Mouse (Mus musculus) liver, embryonic 12.5 days (tissue): ENCODE measurements around the gene 9530077C05Rik. TPM values are rescaled to one million over a fixed set of nuclear protein-coding genes. Genes with fewer than 3 reads are reported as not detected.

Experiments
- ATAC-seq: fragments of 200-750 bp; cut with Nextera tagmentation; 2 replicates; pipeline ENCODE4 v1.8.0; 2017; ENCODE audit warnings: moderate number of reproducible peaks, mild to moderate bottlenecking, moderate library complexity
- H3K27ac ChIP-seq: fragments of 300-500 bp; sonication (generic); 2 replicates; pipeline ENCODE4 v1.5.1; 2016; ENCODE audit warnings: mild to moderate bottlenecking
- H3K27me3 ChIP-seq: fragments of 300-500 bp; sonication (generic); replicated peaks from 2 replicates; pipeline ENCODE4 v1.6.1; 2016; ENCODE audit warnings: mild to moderate bottlenecking, moderate library complexity
- H3K36me3 ChIP-seq: fragments of 300-500 bp; sonication (generic); 2 replicates; pipeline ENCODE4 v1.6.1; 2016; ENCODE audit warnings: mild to moderate bottlenecking, moderate library complexity
- H3K4me1 ChIP-seq: fragments of 300-500 bp; sonication (generic); 2 replicates; pipeline ENCODE4 v1.6.1; 2016
- H3K4me2 ChIP-seq: fragments of 300-500 bp; sonication (generic); 2 replicates; pipeline ENCODE4 v1.6.1; 2016; ENCODE audit warnings: mild to moderate bottlenecking, moderate library complexity
- H3K4me3 ChIP-seq: fragments of 300-500 bp; sonication (generic); 2 replicates; pipeline ENCODE4 v1.5.1; 2016; ENCODE audit warnings: mild to moderate bottlenecking, moderate library complexity
- H3K9ac ChIP-seq: fragments of 300-500 bp; sonication (generic); 2 replicates; pipeline ENCODE4 v1.6.1; 2016; ENCODE audit warnings: mild to moderate bottlenecking, moderate library complexity
- H3K9me3 ChIP-seq: fragments of 300-500 bp; sonication (generic); replicated peaks from 2 replicates; pipeline ENCODE4 v1.6.1; 2016; ENCODE audit warnings: mild to moderate bottlenecking, moderate library complexity
- WGBS: fragments of 180-500 bp; shearing (Covaris S2); methylation state at CpG from one replicate; pipeline ENCODE4 v1.1.7; 2016; ENCODE audit not compliant: insufficient replicate concordance; 5-methylcytosine and 5-hydroxymethylcytosine counted together
- polyA plus RNA-seq: library from polyadenylated mRNA; unstranded; fragments of >200 nt; fragmentation: Nextera tagmentation; extraction: Ambion mirVana; gene quantifications from 2 replicates; pipeline ENCODE4 v1.2.1, GENCODE M21; 2016

Gene 9530077C05Rik
- 2.1 and 2.2 TPM in 2 replicates for polyA plus RNA-seq

DNA sequence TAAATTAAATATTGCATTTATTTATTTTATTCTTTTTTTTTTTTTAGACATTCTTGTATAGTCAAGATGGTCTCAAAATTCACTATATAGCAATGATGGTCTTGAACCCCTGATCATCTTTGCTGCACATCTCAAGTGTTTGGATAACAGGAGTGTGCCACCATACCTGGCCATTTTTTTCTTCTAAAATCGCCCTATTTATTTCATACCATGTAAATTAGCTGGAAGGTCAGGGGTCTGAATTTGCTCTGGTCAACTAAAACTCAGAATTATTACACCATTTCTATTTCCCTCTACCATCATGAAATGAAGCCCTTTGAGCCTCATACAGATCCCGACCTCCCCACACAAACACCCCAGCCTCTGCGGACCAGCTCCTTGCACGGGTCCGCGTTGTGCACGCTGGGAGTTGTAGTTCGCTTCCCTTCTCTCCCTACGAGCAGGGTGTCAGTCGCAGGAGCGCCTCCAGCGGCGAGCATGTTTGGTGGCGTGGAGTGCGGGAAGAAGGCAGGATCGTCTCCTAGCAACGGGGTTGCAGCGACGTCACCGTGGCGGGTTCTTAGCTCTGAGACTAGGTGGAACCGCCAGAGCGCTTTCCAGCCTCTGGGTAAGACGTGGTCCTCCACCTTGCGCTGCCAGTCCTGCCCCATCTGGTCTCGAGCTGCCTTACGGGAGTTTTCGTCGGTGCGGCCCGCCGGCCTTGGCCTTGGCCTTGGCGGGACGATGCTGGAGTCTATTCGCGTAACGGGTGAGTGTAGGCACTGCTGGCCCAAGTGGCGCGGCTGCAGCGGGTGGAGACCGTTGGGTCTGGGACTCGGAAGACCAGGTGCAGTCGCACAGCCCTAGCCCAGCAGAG, at the start of gene 9530077C05Rik:
Gene 9530077C05Rik, plus strand, starts transcription at position 512 of the 856 bp plus-strand sequence.
- H3K4me1 ChIP-seq, result peaks cover 5% of the 10 kb centered on the region; the same call in 1 of the 2 replicates

DNA sequence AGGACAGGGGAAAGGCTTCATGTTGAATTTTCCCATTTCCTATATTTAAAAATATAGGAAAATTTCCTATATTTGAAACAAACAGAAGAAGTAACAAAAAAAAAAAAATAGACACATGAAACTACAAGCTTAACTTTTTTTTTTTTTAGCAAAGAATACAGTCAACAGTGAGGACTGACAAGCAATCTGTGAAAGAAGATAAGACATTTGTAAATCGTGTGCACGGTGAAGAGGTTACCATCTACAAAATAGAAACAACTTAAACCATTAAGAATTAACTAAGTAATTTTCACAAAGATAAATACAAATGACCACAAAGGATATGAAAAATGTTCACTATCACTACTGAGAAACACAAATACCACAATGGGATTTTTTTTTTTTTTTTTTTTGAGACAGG, 45.1 kb upstream of the 9530077C05Rik start:
- H3K4me1 ChIP-seq, result peaks cover 5% of the 10 kb centered on the region; the same call in 1 of the 2 replicates
- no peak for ATAC-seq
- H3K9me3 ChIP-seq, result no peaks in the 10 kb centered on the region
- 47% methylated on average over 2 of the region's 2 CpGs for WGBS
- peaks cover 96% of the 10 kb centered on the region for H3K36me3 ChIP-seq
- H3K4me3 ChIP-seq, result no peak overlapping the region
- H3K9ac ChIP-seq, result no peak overlapping the region
- no peak overlapping the region for H3K27ac ChIP-seq
- H3K27me3 ChIP-seq, result no peaks in the 10 kb centered on the region
- no peak overlapping the region for H3K4me2 ChIP-seq

More for the DNA sequence above, at the start of gene 9530077C05Rik:
- peak; percentile 99 for ATAC-seq
- Histone ChIP-seq H3K4me3 (peak within 1 kb of the TSS; percentile 69), H3K27me3 (peaks cover 5% of the 10 kb centered on the region; the same call in 1 of the 2 replicates), H3K9me3 (no peaks in the 10 kb centered on the region), H3K27ac (0 out of 2 replicates have a peak within 1 kb of the TSS, but pooled peaks have one; percentile 30), H3K9ac (peak within 1 kb of the TSS; percentile 71), H3K36me3 (no peaks in the 10 kb centered on the region), H3K4me2 (peak within 1 kb of the TSS; percentile 92)
- 3% methylated on average over 42 of the region's 43 CpGs for WGBS

DNA sequence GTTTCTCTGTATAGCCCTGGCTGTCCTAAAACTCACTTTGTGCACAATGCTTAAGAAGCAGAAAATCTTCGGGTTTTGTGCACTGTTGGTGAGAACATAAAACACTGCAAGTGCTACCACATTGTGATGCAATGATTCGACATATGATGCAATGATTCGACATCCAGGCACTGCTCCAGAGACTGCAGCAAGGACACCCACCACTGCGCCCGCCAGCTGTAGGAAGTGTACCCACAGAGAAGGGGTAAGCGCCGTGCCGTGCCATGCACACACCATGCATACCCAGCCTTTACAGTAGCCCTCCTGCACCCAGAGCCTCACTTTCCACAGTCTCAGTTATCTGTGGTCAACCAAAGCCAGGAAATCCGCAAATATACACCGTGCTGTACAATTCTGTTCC, 44.7 kb upstream of the 9530077C05Rik start:
- no peak overlapping the region for H3K4me2 ChIP-seq
- no peak overlapping the region for H3K4me3 ChIP-seq
- H3K27me3 ChIP-seq, result no peaks in the 10 kb centered on the region
- peaks cover 5% of the 10 kb centered on the region; the same call in 1 of the 2 replicates for H3K4me1 ChIP-seq
- peaks cover 96% of the 10 kb centered on the region for H3K36me3 ChIP-seq
- WGBS, result 90% methylated on average over 10 of the region's 10 CpGs
- ATAC-seq, result no peak
- no peak overlapping the region for H3K27ac ChIP-seq
- H3K9me3 ChIP-seq, result no peaks in the 10 kb centered on the region
- H3K9ac ChIP-seq, result no peak overlapping the region

DNA sequence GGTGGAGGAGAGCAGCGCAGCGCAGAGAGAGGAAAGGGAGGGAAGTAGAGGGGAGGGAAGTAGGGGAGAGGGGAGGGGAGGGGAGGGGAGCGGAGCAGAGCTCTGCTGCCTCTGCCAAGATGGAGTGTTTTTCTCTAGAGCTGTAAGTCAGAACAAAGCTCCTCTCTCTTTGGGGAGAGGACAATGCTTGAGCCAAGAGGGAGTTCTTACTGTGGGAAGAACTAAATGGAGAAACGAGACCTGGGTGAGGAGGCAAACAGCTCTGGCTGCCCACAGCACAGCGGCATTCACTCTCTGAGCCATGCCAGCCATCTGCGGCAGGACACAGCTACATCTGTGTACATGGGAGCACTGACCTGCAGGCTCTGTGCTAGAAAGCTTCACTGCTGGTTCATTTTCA, 43.3 kb upstream of the 9530077C05Rik start:
- ATAC-seq, result no peak
- Histone ChIP-seq H3K4me1 (peaks cover 5% of the 10 kb centered on the region; the same call in 1 of the 2 replicates), H3K4me3 (no peak overlapping the region), H3K36me3 (peaks cover 96% of the 10 kb centered on the region), H3K4me2 (no peak overlapping the region), H3K9ac (no peak overlapping the region), H3K27ac (no peak overlapping the region), H3K9me3 (no peaks in the 10 kb centered on the region), H3K27me3 (no peaks in the 10 kb centered on the region)
- 93% methylated on average over 6 of the region's 6 CpGs for WGBS

DNA sequence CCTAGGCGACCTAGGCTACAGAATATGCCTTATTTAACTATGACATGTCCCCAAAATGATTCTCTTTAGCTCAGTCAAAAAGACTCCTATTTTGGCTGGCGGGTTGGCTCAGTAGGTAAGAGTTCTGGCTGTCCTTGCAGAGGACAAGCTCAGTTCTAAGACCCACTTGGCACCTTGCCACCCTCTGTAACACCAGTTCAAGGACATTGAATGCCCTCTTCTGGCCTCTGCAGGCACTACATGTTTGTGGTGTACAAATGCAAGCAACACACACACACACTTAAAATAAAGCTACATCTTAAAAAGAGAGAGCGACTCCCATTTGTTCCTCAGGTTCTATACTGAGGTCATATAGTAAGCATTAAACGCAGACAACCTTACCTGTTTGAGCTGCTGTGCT, 38.6 kb upstream of the 9530077C05Rik start:
- no peak overlapping the region for H3K9ac ChIP-seq
- no peak overlapping the region for H3K27ac ChIP-seq
- WGBS, result 90% methylated on average over 4 of the region's 4 CpGs
- peaks cover 92% of the 10 kb centered on the region for H3K36me3 ChIP-seq
- no peak for ATAC-seq
- no peaks in the 10 kb centered on the region for H3K9me3 ChIP-seq
- no peak overlapping the region for H3K4me3 ChIP-seq
- no peaks in the 10 kb centered on the region for H3K27me3 ChIP-seq
- H3K4me1 ChIP-seq, result peaks cover 5% of the 10 kb centered on the region; the same call in 1 of the 2 replicates
- no peak overlapping the region for H3K4me2 ChIP-seq

DNA sequence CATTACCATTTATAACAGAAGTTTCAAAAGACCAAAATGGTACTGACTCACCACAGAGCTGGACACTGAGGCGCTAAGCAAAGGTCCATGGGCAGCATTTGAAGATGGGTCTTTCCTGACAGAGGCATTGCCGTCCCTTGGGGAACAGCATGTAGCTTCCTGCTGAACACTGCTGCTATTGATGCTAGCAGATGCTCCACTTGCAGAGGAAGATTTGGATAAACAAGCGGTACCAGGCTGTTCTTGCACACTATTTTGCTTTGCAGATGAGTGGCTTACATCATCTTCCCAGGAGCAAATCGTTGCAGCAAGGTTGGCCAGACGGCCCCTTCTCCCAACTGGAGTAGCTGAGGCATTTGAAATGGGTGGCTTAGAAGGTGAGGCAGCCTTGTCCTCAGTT, 35.2 kb upstream of the 9530077C05Rik start:
- WGBS, result 87% methylated on average over 5 of the region's 5 CpGs
- H3K9me3 ChIP-seq, result no peaks in the 10 kb centered on the region
- ATAC-seq, result no peak
- H3K4me1 ChIP-seq, result no peaks in the 10 kb centered on the region
- no peaks in the 10 kb centered on the region for H3K27me3 ChIP-seq
- no peak overlapping the region for H3K27ac ChIP-seq
- no peak overlapping the region for H3K9ac ChIP-seq
- H3K4me3 ChIP-seq, result no peak overlapping the region
- no peak overlapping the region for H3K4me2 ChIP-seq
- H3K36me3 ChIP-seq, result peaks cover 94% of the 10 kb centered on the region

DNA sequence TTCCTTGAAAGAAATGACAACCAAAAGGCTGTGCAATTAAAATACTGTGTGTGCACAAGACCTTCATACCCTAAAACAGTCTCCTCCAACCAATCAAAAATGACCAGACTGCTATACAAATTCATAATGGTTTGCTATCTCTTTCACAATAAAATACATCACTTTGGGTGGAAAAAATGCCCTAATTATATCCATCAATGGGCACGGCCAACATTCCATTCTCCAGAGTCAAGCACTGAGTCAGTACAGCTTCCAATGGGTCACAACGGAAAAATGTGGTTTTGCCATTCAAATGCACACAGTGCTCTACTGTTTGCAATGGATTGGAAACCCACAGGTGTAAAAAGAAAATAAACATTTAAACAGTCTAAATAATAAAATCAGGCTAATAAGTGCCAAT, 25.4 kb upstream of the 9530077C05Rik start:
- peaks cover 56% of the 10 kb centered on the region for H3K4me1 ChIP-seq
- H3K4me3 ChIP-seq, result peak overlapping the region; percentile 41; the same call in 1 of the 2 replicates
- H3K9ac ChIP-seq, result 0 out of 2 replicates have a peak overlapping the region, but pooled peaks have one; percentile 5
- H3K27ac ChIP-seq, result no peak overlapping the region
- H3K27me3 ChIP-seq, result no peaks in the 10 kb centered on the region
- no peak for ATAC-seq
- WGBS, result 66% methylated on average over 2 of the region's 2 CpGs
- H3K36me3 ChIP-seq, result peaks cover 51% of the 10 kb centered on the region
- H3K4me2 ChIP-seq, result peak overlapping the region; percentile 92
- no peaks in the 10 kb centered on the region for H3K9me3 ChIP-seq

DNA sequence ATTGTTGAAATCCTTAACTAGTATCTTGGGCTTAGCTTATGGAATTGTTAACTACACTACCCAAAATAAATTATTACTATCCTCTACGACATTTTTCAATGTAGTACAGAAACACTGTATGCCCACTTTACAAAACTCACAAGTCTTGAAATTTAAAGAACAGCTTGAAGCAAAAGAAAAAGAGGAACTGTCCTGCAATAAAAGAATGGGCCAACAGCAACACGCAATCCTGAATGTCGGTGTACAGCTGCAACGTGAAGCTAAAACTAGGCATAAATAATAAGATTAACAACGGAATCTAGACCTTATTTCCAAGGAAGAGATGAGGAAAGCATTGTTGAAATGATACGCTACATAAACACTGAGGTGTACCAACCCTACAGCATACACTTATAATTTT, 23.4 kb upstream of the 9530077C05Rik start:
- WGBS, result 8% methylated on average over 6 of the region's 6 CpGs
- Histone ChIP-seq H3K4me3 (peak overlapping the region; percentile 98), H3K4me1 (peaks cover 52% of the 10 kb centered on the region), H3K27ac (peak overlapping the region; percentile 98), H3K9ac (peak overlapping the region; percentile 99), H3K36me3 (peaks cover 31% of the 10 kb centered on the region), H3K4me2 (peak overlapping the region; percentile 92), H3K9me3 (no peaks in the 10 kb centered on the region), H3K27me3 (no peaks in the 10 kb centered on the region)
- ATAC-seq, result no peak

DNA sequence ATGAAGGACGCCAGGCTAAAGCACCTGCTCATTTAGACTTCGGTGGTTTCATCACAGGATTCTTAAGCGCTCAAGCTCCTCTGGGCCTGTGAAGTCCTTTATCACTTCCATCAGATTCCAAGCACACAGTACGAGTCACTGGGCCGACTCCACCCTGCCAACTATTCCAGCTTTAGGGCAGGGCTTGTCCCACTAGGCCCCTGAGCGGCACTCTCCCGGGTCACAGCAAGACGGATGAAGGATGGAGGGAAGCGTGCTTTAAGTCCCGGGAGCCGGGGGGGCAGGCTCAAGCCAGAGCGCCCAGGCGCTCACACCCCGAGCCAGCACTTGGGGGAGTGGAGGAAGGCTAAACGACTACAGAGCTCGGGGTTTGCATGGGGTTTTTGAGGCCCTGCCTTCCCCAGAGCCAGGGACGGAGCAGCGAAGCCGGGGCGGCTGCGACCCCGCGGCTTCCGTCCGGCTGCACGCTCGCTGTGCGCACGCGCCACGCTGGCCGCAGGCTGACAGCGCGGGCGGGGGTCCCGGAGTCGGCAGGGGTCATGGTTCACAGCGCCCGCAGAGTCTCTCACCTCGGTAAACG, 22.8 kb upstream of the 9530077C05Rik start:
- no peaks in the 10 kb centered on the region for H3K9me3 ChIP-seq
- peaks cover 49% of the 10 kb centered on the region for H3K4me1 ChIP-seq
- ATAC-seq, result peak; percentile 79
- peaks cover 25% of the 10 kb centered on the region for H3K36me3 ChIP-seq
- peak overlapping the region; percentile 99 for H3K9ac ChIP-seq
- H3K4me3 ChIP-seq, result peak overlapping the region; percentile 98
- peak overlapping the region; percentile 92 for H3K4me2 ChIP-seq
- H3K27me3 ChIP-seq, result no peaks in the 10 kb centered on the region
- peak overlapping the region; percentile 98 for H3K27ac ChIP-seq
- WGBS, result under 1% methylated on average over 41 of the region's 41 CpGs

DNA sequence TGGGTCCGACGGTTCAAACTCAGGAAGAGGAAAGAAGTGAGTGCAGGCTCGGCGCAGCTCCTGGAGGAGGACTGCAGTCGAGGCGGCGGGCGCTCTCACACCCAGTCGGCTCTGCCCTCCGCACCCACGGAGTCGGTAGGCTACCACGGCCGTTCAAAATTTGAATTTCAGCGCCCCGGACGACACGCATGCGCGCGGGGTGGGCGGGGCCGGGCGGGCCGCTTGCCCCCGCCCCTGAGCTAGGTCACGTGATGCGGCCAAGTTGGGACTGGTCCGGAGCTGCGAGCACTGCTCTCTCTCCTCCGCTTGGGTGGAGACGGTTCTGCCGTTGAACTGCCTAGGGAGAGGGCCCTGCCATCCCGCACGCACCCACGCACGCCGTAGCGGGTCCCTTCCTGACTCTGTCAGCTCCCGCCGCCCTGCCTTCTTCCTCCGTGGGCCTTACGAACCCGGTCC, 22.3 kb upstream of the 9530077C05Rik start, which contains the start of gene Anln:
Gene Anln, minus strand, starts transcription at position 168 of the 456 bp plus-strand sequence.
- Histone ChIP-seq H3K27me3 (no peaks in the 10 kb centered on the region), H3K27ac (peak within 1 kb of the TSS; percentile 98), H3K4me1 (peaks cover 48% of the 10 kb centered on the region), H3K36me3 (peaks cover 19% of the 10 kb centered on the region), H3K4me3 (peak within 1 kb of the TSS; percentile 98), H3K4me2 (peak within 1 kb of the TSS; percentile 92), H3K9me3 (no peaks in the 10 kb centered on the region), H3K9ac (peak within 1 kb of the TSS; percentile 99)
- peak; percentile 96 for ATAC-seq
- WGBS, result under 1% methylated on average over 44 of the region's 44 CpGs

DNA sequence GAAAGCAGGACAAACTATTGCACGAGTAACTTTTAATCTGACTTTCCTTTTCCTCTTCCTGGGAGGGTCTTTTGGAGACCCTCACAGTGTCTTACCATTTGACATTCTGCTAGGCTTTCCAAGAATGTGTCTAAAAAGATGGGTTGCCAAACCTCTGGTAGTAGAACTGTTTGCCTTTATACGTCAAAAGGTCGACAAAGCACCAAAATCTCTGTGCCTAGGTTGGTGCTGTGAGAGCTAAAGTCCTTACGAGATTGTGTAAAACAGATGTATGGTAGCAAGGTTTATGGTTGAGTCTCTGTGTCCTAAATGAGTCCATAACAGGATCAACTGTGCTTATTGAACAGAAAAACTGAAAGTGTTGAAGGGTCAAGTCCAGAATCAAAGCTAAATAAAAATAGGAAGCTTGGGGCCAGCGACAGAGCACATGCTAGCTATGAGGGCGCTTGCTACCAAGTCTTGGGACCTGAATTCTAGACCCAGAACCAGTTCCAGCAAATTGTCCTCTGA, 21.5 kb upstream of the 9530077C05Rik start:
- Histone ChIP-seq H3K27ac (peak overlapping the region; percentile 98), H3K27me3 (no peaks in the 10 kb centered on the region), H3K4me1 (peaks cover 44% of the 10 kb centered on the region), H3K9ac (peak overlapping the region; percentile 99), H3K4me2 (peak overlapping the region; percentile 92), H3K36me3 (peaks cover 15% of the 10 kb centered on the region), H3K9me3 (no peaks in the 10 kb centered on the region), H3K4me3 (peak overlapping the region; percentile 98)
- ATAC-seq, result no peak
- WGBS, result 41% methylated on average over 6 of the region's 6 CpGs
